Mouse (Mus musculus) right cerebral cortex, adult 2 months (tissue): ENCODE results near the gene Kcna2.

ENCODE experiments used
- DNase-seq, 2 experiments: peaks; one replicate each; pipeline ENCODE4 v3.0.0; 2021 to 2022; ENCODE audit warnings: low spot score in 2 of 2

The Kcna2 gene

DNA sequence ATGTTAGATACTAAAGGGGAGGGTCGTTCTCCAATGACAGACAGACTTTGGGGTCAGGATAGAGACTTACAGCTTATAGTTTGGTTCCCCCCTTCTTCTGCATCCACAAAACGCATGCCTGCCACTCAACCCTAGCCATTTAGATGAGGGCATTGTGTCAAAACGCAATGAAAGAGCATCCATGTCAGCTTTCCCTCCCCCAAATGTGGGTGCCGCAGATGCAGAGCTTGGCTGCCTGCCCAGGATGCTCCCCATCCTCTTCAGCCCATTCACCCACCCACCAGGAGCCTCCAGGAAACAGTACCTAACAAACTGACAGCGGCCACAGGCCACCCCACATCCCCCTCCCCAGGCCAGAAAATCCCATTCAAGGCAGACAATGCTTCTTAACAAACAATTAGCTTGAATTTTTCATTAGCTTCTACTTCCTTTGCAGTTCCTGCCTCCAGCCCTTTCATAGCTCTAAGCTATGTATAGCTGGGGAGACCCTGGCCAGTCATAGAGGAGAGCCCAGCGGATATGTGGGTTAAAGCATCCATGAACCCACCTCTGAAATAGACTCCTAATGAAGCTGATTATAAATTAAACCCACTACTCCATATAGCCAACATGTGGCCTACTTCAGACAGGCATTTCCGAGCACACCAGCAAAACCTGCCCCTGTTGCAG, 50.1 kb downstream of the Kcna2 start:
- DNase-seq, result peak in 1 of 2 experiments; percentile 27

DNA sequence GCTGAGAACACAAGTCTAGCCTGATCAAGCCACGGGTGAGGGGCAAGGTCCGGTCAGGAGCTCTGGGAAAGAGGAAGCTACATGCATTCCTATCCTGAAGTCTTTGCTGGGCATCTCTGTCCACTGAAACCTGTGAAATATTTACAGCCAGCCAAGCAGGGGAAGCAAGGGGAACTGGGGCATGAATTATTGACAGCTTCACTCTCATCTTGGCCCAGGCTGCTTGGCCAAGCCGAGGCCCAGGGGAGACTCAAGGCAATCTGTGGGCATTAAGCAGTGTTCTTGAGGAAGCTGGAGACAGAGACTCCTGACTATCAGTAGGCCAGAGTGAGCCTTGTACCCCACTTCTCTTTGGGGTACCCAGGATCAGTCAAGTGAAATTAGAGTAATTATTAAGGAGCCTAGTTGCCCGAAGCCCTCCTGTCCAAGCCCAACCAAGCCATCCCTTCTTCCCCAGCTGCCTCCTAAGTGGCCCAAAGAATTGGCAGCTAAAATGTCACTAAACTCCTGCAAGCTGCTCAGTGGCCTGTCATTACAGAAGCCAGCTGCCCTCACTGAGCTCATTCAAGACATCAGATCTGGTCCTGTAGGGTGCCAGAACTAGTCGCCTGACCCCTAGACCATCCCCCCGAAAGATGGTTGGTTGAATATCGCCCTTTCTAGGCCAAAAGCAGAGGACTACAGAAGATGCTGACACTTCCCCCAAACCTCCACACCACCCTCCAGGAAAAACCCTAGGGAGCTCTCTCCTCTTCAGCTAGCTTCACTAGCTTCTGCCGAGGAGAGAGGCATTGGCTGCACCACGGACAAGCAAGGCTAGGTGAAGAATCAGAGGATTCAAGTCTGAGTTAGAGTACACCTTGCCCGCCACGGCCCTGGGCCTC, 53.1 kb downstream of the Kcna2 start:
- DNase-seq, result no peak

DNA sequence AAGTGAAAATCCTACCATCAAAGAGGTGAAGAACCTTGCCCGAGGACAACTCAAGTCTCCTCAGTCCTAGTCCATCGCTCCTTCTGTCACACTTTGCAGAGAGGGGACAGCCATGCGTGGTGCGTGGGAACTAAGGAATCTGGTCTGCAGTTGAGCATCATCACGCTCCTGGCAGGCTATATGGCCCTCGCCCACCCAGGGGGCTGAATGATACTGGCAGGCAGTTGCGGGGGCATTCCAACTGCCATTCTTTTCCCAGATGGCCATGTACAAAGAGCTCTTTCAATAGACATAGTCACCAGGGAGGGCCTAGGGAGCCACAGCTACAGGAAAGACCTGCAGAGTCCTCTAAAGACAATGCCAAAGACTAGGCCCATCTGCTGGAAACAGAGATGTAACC, 57.9 kb downstream of the Kcna2 start:
- DNase-seq, result no peak

DNA sequence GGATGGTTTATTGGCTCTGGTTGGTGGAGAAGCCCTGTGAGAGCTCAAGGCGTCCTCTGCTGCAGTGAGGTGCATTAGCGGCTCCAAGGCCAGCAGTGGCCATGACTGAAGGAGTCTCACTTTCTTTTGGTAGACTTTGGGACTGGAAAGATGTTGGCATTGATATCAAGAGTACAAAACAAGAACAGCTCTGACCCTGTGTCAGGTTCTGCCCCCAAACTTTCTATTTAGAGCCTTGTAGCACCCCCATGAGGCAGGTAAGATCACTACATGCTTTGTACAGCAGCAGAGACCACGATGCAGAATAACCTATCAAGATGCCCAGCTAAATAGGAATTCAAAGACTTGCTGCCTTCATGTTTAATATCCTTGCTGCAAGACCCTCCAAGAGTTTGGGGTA, 58.5 kb downstream of the Kcna2 start:
- peak; percentile 32 to 38 for DNase-seq

DNA sequence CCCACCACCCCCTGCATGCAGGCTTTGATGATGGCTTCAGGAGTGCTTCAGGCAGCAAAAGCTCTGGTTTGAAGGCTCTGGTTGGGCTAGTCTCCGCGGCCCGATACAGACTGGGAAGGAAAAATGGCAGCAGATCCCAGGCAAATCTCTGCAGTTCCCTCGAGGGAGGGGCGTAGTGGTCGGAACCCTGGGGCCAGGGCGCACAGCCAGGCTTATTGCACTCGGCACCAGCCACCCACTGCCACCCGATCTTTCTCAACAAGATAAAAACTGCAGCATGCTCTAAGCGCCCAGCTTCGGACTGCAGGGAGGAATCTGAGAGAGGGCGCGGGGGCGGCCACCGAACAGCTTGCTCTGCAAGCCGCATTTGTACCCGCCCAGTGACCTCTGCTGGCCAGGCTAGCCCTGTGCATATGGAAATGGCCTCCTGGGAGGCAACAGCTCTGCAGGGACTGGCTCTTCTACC, 58.9 kb downstream of the Kcna2 start:
- peak; percentile 40 for DNase-seq

DNA sequence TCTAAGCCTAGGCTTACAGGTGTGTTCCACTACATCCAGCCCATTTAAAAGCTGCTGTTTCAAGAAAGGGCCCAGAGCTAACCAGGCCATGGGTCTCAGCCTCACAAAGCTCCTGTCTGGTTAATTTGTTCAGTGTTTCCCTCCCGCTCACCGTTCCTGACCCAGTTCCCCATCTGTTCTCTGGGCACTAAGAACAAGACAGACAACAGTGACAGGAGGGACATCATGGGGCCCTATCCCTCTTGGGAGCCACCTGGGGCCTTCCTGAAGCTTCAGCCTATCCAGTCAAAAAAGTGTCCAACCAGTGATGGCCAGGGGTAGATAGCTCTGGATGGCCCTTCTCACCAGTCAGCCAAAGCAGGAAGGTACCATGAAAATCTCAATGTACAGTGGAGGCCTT, 61.8 kb downstream of the Kcna2 start:
- no peak for DNase-seq
